Mouse (Mus musculus) lung, postnatal 0 days (tissue): ENCODE data around the gene Midn. TPM values are rescaled to one million over a fixed set of nuclear protein-coding genes. Genes with fewer than 3 reads are reported as not detected.
A peak's percentile ranks its signal among the peaks of the same experiment; 100 is the strongest.

Experiments
- ATAC-seq: fragments of 200-750 bp; cut with Nextera tagmentation; 2 replicates; pipeline ENCODE4 v1.8.0; 2017; ENCODE audit warnings: moderate library complexity
- DNase-seq: peaks from one replicate; pipeline ENCODE4 v3.0.0-alpha.2; 2016; ENCODE audit warnings: low spot score
- H3K27ac ChIP-seq: fragments of 300-500 bp; sonication (generic); 2 replicates; pipeline ENCODE4 v1.5.1; 2014; ENCODE audit warnings: antibody characterized with exemption, mild to moderate bottlenecking, low read length, mixed read lengths
- H3K27me3 ChIP-seq: fragments of 300-500 bp; sonication (generic); replicated peaks from 2 replicates; pipeline ENCODE4 v1.6.1; 2014; ENCODE audit warnings: low read length, mixed read lengths; ENCODE audit not compliant: insufficient read depth
- H3K36me3 ChIP-seq: fragments of 300-500 bp; sonication (generic); 2 replicates; pipeline ENCODE4 v1.6.1; 2014; ENCODE audit warnings: low read length, mixed read lengths; ENCODE audit not compliant: insufficient read depth
- H3K4me1 ChIP-seq: fragments of 300-500 bp; sonication (generic); 2 replicates; pipeline ENCODE4 v1.6.1; 2014; ENCODE audit warnings: antibody characterized with exemption, low read depth, low read length, mixed read lengths; ENCODE audit not compliant: insufficient read depth
- H3K4me2 ChIP-seq: fragments of 300-500 bp; sonication (generic); replicated peaks from 2 replicates; pipeline ENCODE4 v1.6.1; 2014; ENCODE audit warnings: low read depth, mild to moderate bottlenecking, low read length, moderate library complexity, mixed read lengths
- H3K4me3 ChIP-seq: fragments of 300-500 bp; sonication (generic); 2 replicates; pipeline ENCODE4 v1.5.1; 2014; ENCODE audit warnings: low read depth, low read length
- H3K9ac ChIP-seq: fragments of 300-500 bp; sonication (generic); replicated peaks from 2 replicates; pipeline ENCODE4 v1.6.1; 2014; ENCODE audit warnings: low read depth, mild to moderate bottlenecking
- H3K9me3 ChIP-seq: fragments of 300-500 bp; sonication (generic); 2 replicates; pipeline ENCODE4 v1.6.1; 2016; ENCODE audit warnings: low read length, mixed read lengths
- CTCF ChIP-seq: IDR thresholded peaks from 2 replicates; pipeline ENCODE4 v1.5.1; 2016; ENCODE audit warnings: antibody characterized with exemption, mild to moderate bottlenecking
- EP300 ChIP-seq: IDR thresholded peaks from 2 replicates; pipeline ENCODE4 v1.6.1; 2016; ENCODE audit warnings: antibody characterized with exemption, mild to moderate bottlenecking, control low read depth
- WGBS: fragments of 180-500 bp; shearing (Covaris S2); extraction: QIAGEN DNeasy Blood & Tissue Kit; methylation state at CpG from one replicate; pipeline ENCODE4 v1.1.7; 2014; 5-methylcytosine and 5-hydroxymethylcytosine counted together
- polyA plus RNA-seq: library from polyadenylated mRNA; unstranded; fragments of >200 nt; fragmentation: Nextera tagmentation; extraction: Ambion mirVana; gene quantifications from 2 replicates; pipeline ENCODE4 v1.2.1, GENCODE M21; 2015

Midn gene
- polyA plus RNA-seq, 1 experiment from 2014 or later, result 13.2 TPM

DNA sequence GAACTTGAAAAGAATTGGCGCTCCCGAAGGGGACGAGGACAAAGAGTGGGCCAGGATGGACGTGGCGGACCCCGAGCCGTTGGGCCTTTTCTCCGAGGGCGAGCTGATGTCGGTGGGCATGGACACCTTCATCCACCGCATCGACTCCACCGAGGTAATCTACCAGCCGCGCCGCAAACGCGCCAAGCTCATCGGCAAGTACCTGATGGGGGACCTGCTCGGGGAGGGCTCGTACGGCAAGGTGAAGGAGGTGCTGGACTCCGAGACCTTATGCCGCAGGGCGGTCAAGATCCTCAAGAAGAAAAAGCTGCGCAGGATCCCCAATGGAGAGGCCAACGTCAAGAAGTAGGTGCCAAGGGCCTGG, 31.5 kb upstream of the Midn start:
- no peak for DNase-seq
- H3K27ac ChIP-seq, result peak overlapping the region; percentile 88
- no peaks in the 10 kb centered on the region for H3K9me3 ChIP-seq
- peaks cover 10% of the 10 kb centered on the region; the same call in 1 of the 2 replicates for H3K4me1 ChIP-seq
- ATAC-seq, result no peak
- 2% methylated on average over 27 of the region's 27 CpGs for WGBS
- peak overlapping the region; percentile 92 for H3K9ac ChIP-seq
- 0 out of 2 replicates have a peak, but pooled peaks cover under 1% of the 10 kb centered on the region for H3K36me3 ChIP-seq
- H3K27me3 ChIP-seq, result no peaks in the 10 kb centered on the region
- no peak for TF ChIP-seq CTCF
- TF ChIP-seq EP300, result no peak
- peak overlapping the region; percentile 96 for H3K4me3 ChIP-seq
- peak overlapping the region; percentile 83 for H3K4me2 ChIP-seq

DNA sequence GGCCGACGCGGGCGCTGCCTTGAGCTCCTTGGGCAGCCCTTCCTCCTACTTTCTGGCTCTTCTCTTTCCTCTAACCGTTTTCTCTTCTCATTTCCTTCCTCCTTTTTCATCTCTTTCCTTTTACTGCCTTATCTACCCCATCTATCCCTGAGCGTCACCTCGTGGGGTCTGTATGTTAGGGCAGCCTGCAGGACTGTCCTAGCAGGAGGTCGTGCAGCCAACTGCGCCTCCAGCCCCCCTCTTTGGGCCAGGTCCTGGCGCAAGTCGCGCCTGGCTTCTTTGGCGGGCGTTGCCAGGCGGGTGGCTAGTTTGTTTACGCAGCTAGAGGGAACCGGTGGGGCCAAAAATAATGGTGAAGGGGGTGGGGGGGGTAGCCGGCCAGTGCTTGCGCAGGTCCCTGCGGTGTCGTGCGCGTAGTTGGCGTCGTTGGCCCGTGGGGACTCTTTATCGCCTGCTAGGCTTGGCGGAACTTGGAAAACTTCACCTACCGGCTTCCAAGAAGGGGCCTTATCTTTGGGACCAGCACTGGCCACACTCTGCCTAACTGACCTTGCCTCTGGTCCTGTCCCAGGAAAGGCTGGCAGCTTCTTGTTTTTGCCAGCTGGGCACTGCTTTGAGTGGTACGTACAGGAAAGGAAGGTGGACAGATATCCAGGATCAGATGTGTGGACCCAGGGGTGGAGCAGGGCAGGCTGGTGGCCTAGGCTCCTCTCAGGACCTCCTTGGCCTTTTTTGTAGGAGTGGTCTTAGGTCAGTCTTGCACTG, 31.0 kb upstream of the Midn start:
- peak overlapping the region; percentile 88 for H3K27ac ChIP-seq
- no peak for ATAC-seq
- H3K9me3 ChIP-seq, result no peaks in the 10 kb centered on the region
- H3K36me3 ChIP-seq, result 0 out of 2 replicates have a peak, but pooled peaks cover 5% of the 10 kb centered on the region
- peak overlapping the region; percentile 96 for H3K4me3 ChIP-seq
- TF ChIP-seq CTCF (peak; percentile 51), EP300 (no peak)
- no peaks in the 10 kb centered on the region for H3K27me3 ChIP-seq
- peak; percentile 68 for DNase-seq
- H3K4me2 ChIP-seq, result peak overlapping the region; percentile 83
- peaks cover 10% of the 10 kb centered on the region; the same call in 1 of the 2 replicates for H3K4me1 ChIP-seq
- H3K9ac ChIP-seq, result peak overlapping the region; percentile 92
- WGBS, result 2% methylated on average over 30 of the region's 30 CpGs

DNA sequence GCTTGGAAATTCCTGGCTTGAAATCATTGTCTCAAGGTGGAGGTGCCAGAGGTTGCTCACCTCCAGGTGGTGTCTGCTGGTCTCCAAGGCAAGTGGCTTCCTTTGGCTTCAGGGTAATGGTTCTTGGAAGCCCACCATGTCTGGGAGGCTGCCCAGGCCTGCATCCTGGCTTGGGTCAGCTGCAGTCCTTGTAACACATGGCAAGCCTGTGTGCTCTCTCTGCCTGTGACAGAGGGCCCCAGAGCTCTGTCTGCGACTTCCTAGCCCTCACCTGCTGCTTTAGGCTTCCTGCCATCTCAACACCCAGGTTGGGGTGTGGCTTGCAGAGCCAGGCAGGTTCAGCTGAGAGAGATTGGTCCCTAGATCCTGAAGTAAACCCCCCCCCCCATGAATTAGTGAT, 30.3 kb upstream of the Midn start:
- H3K36me3 ChIP-seq, result 0 out of 2 replicates have a peak, but pooled peaks cover 5% of the 10 kb centered on the region
- H3K9me3 ChIP-seq, result no peaks in the 10 kb centered on the region
- H3K27ac ChIP-seq, result peak overlapping the region; percentile 88; the same call in 1 of the 2 replicates
- H3K4me3 ChIP-seq, result peak overlapping the region; percentile 96
- peaks cover 10% of the 10 kb centered on the region; the same call in 1 of the 2 replicates for H3K4me1 ChIP-seq
- WGBS, result 27% methylated on average over 1 of the region's 1 CpGs
- ATAC-seq, result no peak
- no peak for TF ChIP-seq EP300
- TF ChIP-seq CTCF, result no peak
- H3K4me2 ChIP-seq, result peak overlapping the region; percentile 83
- no peak for DNase-seq
- peak overlapping the region; percentile 92 for H3K9ac ChIP-seq
- no peaks in the 10 kb centered on the region for H3K27me3 ChIP-seq

DNA sequence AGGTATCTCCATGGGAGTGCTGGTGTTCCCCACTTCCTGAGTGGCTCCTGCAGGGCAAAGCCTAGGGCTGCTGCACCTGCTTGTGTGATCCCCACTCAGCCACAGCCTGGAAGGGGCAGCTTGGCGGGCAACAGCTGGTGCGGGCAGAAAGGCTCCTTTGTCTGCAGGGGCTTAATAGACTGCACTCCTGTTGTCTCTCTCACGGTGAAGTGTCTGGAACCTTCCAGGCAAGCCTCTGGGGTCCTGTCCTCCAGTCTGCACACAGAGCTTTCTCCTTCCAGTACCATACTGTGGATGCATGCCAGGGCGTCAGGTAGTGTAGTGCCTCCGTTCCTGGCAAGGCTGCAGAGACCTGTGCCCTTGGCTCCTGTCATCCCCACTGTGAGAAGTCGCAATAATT, 29.5 kb upstream of the Midn start:
- H3K4me3 ChIP-seq, result peak overlapping the region; percentile 1; the same call in 1 of the 2 replicates

DNA sequence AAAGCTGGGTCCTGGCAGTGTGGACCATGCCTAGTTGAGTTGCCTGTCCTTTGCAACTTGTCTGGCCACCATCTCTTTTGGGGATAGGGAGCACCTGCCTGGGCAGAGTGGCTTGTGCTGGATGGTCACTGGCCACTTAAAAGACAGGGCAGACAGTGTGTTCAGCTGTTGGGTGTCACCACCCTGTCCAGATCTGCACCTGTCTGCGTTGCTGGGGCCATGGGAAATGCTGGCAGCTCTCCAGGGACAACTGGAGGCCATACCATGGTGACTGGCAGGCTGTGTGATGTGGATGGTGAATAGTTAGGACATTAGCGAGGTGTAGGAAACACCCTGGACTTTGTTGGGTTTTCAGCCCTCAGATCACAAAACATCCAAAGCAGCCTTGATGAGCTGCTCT, 27.9 kb upstream of the Midn start:
- ATAC-seq (no peak), DNase-seq (no peak)
- Histone ChIP-seq H3K9me3 (no peaks in the 10 kb centered on the region), H3K4me2 (no peak overlapping the region), H3K27ac (no peak overlapping the region), H3K4me1 (peaks cover 10% of the 10 kb centered on the region; the same call in 1 of the 2 replicates), H3K4me3 (no peak overlapping the region), H3K9ac (no peak overlapping the region), H3K36me3 (0 out of 2 replicates have a peak, but pooled peaks cover 5% of the 10 kb centered on the region), H3K27me3 (no peaks in the 10 kb centered on the region)
- TF ChIP-seq CTCF (no peak), EP300 (no peak)
- 38% methylated on average over 2 of the region's 2 CpGs for WGBS

More for the DNA sequence above, 29.5 kb upstream of the Midn start:
- Histone ChIP-seq H3K27me3 (no peaks in the 10 kb centered on the region), H3K9me3 (no peaks in the 10 kb centered on the region), H3K4me1 (peaks cover 10% of the 10 kb centered on the region; the same call in 1 of the 2 replicates), H3K27ac (no peak overlapping the region), H3K4me2 (no peak overlapping the region; the same call in 1 of the 2 replicates), H3K9ac (0 out of 2 replicates have a peak overlapping the region, but pooled peaks have one; percentile 92), H3K36me3 (0 out of 2 replicates have a peak, but pooled peaks cover 5% of the 10 kb centered on the region)
- DNase-seq (no peak), ATAC-seq (no peak)
- 56% methylated on average over 6 of the region's 6 CpGs for WGBS
- TF ChIP-seq EP300 (no peak), CTCF (no peak)

DNA sequence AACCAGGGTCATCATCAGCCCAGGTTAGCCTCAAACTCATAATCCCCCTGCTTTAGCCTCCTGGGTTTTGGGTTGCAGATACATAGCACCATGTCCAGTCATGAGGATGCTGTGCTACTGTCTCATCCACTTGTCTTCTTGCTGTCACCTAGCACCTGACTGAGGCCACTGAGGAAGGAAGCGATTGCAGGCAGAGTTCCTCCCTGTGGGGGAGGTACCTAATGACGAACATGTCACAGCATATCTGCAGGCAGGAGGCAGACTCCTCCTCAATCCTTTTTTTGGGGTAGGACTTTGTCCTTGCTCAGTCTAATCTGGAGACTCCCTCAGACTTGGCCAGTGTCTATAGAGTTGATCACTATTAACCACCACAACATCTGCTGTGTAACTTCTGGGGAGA, 26.4 kb upstream of the Midn start:
- ATAC-seq (no peak), DNase-seq (no peak)
- TF ChIP-seq CTCF, result no peak
- no peak for TF ChIP-seq EP300
- no peaks in the 10 kb centered on the region for H3K9me3 ChIP-seq
- WGBS, result 69% methylated on average over 2 of the region's 2 CpGs
- H3K4me1 ChIP-seq, result peaks cover 10% of the 10 kb centered on the region; the same call in 1 of the 2 replicates
- no peaks in the 10 kb centered on the region for H3K27me3 ChIP-seq
- H3K4me3 ChIP-seq, result no peak overlapping the region
- no peak overlapping the region for H3K27ac ChIP-seq
- H3K4me2 ChIP-seq, result no peak overlapping the region
- 0 out of 2 replicates have a peak, but pooled peaks cover 10% of the 10 kb centered on the region for H3K36me3 ChIP-seq
- H3K9ac ChIP-seq, result no peak overlapping the region
